Mouse (Mus musculus): ENCODE data around the gene 2010005H15Rik.
A peak's percentile ranks its signal among the peaks of the same experiment; 100 is the strongest.
"Not testable (repeated sequence)": the region's sequence is repeated elsewhere in the genome, so short reads cannot be mapped to it uniquely, and the experiment has no call there.

Gene 2010005H15Rik

DNA sequence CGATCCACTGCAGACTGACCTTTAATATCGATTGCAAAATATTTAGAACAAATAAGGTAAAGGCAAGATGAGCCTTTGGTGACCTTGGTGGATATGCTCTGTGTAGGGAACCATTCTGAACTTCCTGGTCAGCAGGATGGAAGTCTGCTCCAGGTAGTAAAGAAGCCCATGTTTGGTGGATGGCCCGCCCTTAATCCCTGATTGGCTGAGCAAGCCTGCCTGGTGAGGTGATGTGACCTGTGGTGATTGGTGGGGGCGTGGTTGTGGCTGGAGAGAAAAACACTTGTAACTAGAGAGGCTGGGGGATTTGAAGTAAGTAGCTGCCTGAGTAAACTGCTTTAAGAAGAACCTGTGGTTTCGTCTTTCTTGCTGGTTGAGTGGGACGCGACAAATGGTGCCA, at the start of gene 2010005H15Rik:
2010005H15Rik (plus strand) TSS at position 301 of the 400 bp plus-strand sequence.
- not testable (repeated sequence) for DNase-seq (ENCODE audit: low spot score)

DNA sequence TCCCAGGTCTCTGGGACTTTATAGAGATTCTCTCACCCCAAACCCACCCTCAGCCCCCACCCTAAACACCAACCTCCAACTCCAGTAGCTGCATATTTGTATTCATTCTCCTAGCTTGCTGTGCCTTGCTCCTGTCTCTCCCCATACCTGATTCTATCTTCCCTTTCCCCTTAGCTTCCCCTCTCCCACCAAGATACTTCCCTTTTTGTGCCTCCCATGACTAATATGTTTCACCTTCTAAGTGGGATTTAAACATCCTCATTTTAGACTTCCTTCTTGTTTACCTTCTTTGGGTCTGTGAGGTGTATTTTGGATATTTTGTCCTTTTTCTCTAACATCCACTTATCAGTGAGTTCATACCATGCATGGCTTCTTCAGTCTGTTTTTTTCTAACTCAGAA, 45.2 kb upstream of the 2010005H15Rik start:
- DNase-seq (ENCODE audit: low spot score), result no peak

DNA sequence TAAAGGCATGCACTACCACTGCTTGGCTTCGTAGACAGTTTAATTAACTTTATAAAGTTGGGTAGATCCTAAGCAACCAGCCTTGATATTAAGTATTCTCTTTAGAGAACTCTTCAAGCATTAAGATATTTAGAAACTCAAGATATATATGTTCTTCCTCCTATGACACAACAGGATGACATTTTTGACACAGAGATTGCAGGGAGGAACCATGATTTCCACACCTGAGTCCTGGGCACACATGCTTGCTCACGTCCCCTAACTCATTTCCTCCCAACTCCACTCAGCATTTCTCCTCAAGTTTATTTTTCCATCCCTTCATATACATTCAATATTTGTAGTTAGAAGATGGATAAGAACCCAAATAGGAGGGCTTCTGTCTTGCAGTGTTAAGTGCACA, 41.4 kb upstream of the 2010005H15Rik start:
- no peak for DNase-seq (ENCODE audit: low spot score)

DNA sequence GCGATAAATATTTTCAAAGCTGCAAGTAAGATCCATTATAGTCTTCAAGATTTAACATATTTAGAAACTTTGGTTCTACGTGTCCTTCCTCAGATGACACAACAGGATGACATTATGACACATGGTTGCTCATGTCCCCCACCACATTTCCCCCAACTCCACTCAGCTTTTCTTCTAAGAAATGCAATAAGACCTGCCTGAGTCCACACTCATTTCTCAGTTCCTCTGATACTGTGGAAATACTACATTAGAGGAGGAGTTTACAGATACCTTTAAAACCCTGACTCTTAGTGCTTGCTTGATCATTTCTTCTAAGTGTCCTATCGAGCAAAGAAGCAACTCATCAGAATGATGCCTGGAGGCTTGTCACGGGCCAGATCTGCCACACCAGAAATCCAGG, 37.4 kb upstream of the 2010005H15Rik start, which contains the start of gene Gm5483:
Gm5483 (plus strand) TSS at position 301 of the 400 bp plus-strand sequence.
- not testable (repeated sequence) for DNase-seq (ENCODE audit: low spot score)

DNA sequence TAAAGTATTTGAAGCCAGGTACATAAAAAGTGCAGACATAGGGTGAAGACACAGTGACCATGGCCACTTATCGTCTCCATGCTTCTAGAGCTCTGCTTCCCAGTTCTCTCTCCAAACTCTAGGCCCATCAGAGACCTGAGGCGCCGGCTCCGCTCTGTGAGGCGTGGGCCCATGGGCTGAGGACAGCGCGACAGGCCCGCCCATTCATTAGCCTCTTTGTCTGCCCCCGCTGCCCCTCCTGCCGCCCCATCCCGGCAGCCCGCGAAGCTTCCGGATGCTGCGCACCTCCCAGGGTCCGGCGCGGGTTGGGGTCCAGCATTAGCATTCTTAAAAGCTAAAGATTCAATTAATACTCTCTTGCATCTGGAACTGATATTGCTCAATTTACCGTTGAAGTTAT, 22.0 kb upstream of the 2010005H15Rik start:
- peak; percentile 8 for DNase-seq (ENCODE audit: low spot score)

DNA sequence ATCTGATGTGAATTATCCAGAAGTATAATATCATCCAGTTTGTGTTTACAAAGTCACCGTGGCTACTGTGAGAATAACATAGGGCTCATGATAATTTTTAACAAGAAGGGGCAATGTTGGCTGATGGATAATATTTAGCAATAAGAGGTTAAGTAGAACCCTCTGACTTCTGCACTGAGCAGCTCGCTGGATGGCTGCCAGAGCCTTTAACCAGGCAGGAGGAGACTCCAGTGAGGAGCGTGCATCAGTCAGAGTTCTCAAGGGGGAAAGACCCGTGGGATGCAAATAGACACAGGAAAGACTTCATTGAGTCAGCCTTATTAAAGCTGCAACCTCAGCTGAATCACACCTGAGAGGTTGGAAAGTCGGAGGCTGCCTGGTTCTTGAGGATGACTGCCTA, 17.4 kb upstream of the 2010005H15Rik start:
- DNase-seq (ENCODE audit: low spot score), result no peak

DNA sequence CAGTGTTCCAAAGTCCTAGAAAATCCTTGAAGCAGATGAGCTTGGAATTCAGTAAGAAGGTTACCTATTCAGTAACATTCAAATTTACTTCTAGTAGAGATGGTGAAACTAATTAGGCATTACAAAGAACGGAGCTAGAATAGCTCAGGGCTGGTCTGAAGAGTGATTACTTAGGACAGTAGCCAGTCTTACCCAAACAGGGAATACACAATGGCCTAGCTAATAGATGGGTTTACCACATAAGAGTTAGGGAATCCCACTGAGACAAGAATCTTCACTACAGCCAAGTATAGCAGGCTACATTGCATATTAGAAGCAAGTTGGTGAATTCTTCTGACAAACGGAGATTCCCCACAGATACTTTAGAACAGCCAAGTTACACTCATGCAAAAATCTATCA, 15.6 kb upstream of the 2010005H15Rik start:
- DNase-seq (ENCODE audit: low spot score), result not testable (repeated sequence)

DNA sequence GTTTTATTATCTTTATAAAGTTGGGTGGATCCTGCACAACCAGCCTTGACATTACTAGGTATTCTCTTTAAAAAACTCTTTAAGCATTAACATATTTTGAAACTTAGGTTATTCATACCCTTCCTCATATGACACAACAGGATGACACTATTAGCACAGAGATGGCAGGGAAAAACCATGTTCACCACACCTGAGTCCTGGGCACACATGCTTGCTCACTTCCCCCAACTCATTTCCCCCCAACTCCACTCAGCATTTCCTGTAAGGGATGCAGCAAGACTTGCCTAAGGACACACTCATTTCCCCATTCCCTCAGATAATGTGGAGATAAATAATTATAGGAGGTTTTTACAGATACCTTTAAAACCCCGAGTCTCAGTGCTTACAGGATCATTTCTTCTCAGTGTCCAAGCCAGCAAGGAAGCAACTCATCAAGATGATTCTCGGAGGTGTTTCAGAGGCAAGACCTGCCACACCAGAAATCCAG, 11.3 kb upstream of the 2010005H15Rik start, which contains the start of gene Gm5416:
Gm5416 (plus strand) TSS at position 437 of the 487 bp plus-strand sequence.
- DNase-seq (ENCODE audit: low spot score), result no peak

DNA sequence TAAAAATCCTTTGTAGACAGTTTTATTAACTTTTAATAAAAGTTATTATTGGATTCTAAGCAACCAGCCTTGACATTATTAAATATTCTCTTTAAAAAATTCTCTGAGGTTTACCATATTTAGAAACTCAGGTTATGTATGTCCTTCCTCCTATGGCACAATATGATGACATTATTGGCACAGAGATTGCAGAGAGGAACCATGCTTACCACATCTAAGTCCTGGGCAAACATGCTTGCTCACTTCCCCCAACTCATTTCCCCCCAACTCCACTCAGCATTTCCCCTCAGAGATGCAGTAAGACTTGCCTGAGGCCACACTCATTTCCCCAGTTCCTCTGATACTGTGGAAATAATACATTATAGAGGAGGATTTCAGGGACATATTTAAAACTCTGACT, 39.3 kb downstream of the 2010005H15Rik start:
- not testable (repeated sequence) for DNase-seq (ENCODE audit: low spot score)

DNA sequence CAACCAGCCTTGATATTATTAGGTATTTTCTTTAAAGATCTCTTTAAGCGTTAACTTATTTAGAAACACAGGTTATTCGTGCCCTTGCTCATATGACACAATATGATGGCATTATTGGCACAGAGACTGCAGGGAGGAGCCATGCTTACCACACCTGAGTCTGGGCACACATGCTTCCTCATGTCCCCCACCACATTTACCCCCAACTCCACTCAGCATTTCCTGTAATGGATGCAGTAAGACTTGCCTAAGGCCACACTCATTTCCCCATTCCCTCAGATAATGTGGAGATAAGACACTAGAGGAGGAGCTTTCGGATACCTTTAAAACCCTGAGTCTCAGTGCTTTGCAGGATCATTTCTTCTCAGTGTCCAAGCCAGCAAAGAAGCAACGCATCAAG, 55.5 kb downstream of the 2010005H15Rik start, which contains the start of gene Stfa1:
Stfa1 (plus strand) TSS at position 156 of the 400 bp plus-strand sequence.
- not testable (repeated sequence) for DNase-seq (ENCODE audit: low spot score)

DNA sequence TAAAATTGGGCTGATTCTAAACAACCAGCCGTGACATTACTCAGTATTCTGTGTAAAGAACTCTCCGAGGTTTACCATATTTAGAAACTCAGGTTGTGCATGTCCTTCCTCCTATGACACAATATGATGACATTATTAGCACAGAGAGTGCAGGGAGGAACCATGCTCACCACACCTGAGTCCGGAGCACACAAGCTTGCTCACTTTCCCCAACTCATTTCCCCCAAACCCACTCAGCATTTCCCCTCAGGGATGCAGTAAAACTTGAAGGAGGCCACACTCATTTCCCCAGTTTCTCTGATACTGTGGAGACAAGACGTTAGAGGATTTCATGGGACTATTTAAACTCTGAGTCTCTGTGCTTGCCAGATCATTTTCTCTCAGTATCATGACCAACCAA, 67.9 kb downstream of the 2010005H15Rik start:
- no peak for DNase-seq (ENCODE audit: low spot score)
